Mouse (Mus musculus) CH12.LX (cell line): ENCODE data around the gene Isca1. TPM values are rescaled to one million over a fixed set of nuclear protein-coding genes. Genes with fewer than 3 reads are reported as not detected.
A peak's percentile ranks its signal among the peaks of the same experiment; 100 is the strongest.

Experiments used
- DNase-seq: peaks from one replicate; pipeline ENCODE4 v3.0.0-alpha.2; 2013; ENCODE audit errors: extremely low read depth
- H3K27ac ChIP-seq: 2 replicates; pipeline ENCODE4 v1.5.1; 2012; ENCODE audit warnings: low read depth, mild to moderate bottlenecking, control low read depth, moderate library complexity; ENCODE audit not compliant: insufficient read depth
- H3K27me3 ChIP-seq: replicated peaks from 2 replicates; pipeline ENCODE3; 2012; ENCODE audit warnings: inconsistent platforms
- H3K36me3 ChIP-seq, 2 experiments: replicated peaks in 1 of 2; 2 replicates each; pipeline versions ENCODE3 to v1.6.1; 2012; ENCODE audit warnings: inconsistent platforms in 1 of 2, low read length in 1 of 2, mild to moderate bottlenecking in 1 of 2, mixed read lengths in 1 of 2, moderate library complexity in 1 of 2; ENCODE audit not compliant: control insufficient read depth in 1 of 2, insufficient read depth in 1 of 2
- H3K4me1 ChIP-seq, 2 experiments: 2 replicates each; pipeline ENCODE4 v1.6.1; 2012; ENCODE audit warnings: inconsistent platforms in 1 of 2, moderate library complexity in 1 of 2; ENCODE audit not compliant: insufficient read depth in 2 of 2, control insufficient read depth in 1 of 2
- H3K4me2 ChIP-seq: 2 replicates; pipeline ENCODE4 v1.6.1; 2012; ENCODE audit warnings: low read depth, mild to moderate bottlenecking, control low read depth; ENCODE audit not compliant: poor library complexity, insufficient read depth, severe bottlenecking
- H3K4me3 ChIP-seq, 3 experiments: fragments of 150-350 bp in 1 of 3; sonication (generic) in 1 of 3; replicated peaks in 1 of 3; 2 replicates each; pipeline versions ENCODE3 to v1.5.1; 2011 to 2012; ENCODE audit warnings: low read depth in 2 of 3, low read length in 2 of 3, mild to moderate bottlenecking in 2 of 3, moderate library complexity in 2 of 3, control low read depth in 1 of 3, improper control_type of control experiment in 1 of 3, inconsistent platforms in 1 of 3, mixed read lengths in 1 of 3; ENCODE audit not compliant: poor library complexity in 1 of 3
- H3K79me2 ChIP-seq: replicated peaks from 2 replicates; pipeline ENCODE4 v1.6.1; 2012; ENCODE audit warnings: mild to moderate bottlenecking, moderate library complexity; ENCODE audit not compliant: control insufficient read depth, poor library complexity, insufficient read depth, severe bottlenecking; ENCODE audit errors: extremely low read depth
- H3K9ac ChIP-seq: 2 replicates; pipeline ENCODE4 v1.6.1; 2012; ENCODE audit warnings: low read depth, mild to moderate bottlenecking, control low read depth, moderate library complexity; ENCODE audit not compliant: insufficient read depth
- H3K9me3 ChIP-seq: replicated peaks from 2 replicates; pipeline ENCODE3; 2012; ENCODE audit warnings: low read length, inconsistent platforms, mixed read lengths
- CHD1 ChIP-seq: IDR thresholded peaks from 2 replicates; pipeline ENCODE4 v1.6.1; 2012; ENCODE audit warnings: low read depth, low read length, improper control_type of control experiment, inconsistent platforms
- CHD2 ChIP-seq: IDR thresholded peaks from 2 replicates; pipeline ENCODE4 v1.6.1; 2011; ENCODE audit warnings: low read length, improper control_type of control experiment
- HCFC1 ChIP-seq: IDR thresholded peaks from 2 replicates; pipeline ENCODE4 v1.6.1; 2012; ENCODE audit warnings: low read depth, mild to moderate bottlenecking, inconsistent platforms, low read length, improper control_type of control experiment
- IRF4 ChIP-seq: IDR thresholded peaks from 2 replicates; pipeline ENCODE4 v1.6.1; 2014; ENCODE audit warnings: low read depth, mild to moderate bottlenecking, inconsistent platforms, low read length, improper control_type of control experiment
- MAZ ChIP-seq: IDR thresholded peaks from 2 replicates; pipeline ENCODE4 v1.6.1; 2012; ENCODE audit warnings: low read depth, mild to moderate bottlenecking, inconsistent platforms, low read length, improper control_type of control experiment, moderate library complexity
- MEF2A ChIP-seq: IDR thresholded peaks from 2 replicates; pipeline ENCODE4 v1.6.1; 2014; ENCODE audit warnings: low read depth, mild to moderate bottlenecking, inconsistent platforms, low read length, improper control_type of control experiment, borderline replicate concordance
- POLR2A ChIP-seq: IDR thresholded peaks from 2 replicates; pipeline ENCODE4 v1.6.1; 2011; ENCODE audit warnings: low read depth, mild to moderate bottlenecking, improper control_type of control experiment, low read length
- POLR2AphosphoS2 ChIP-seq: IDR thresholded peaks from 2 replicates; pipeline ENCODE4 v1.6.1; 2011; ENCODE audit warnings: low read depth, low read length, improper control_type of control experiment
- RAD21 ChIP-seq: IDR thresholded peaks from 2 replicates; pipeline ENCODE4 v1.6.1; 2011; ENCODE audit warnings: low read depth, mild to moderate bottlenecking, low read length, improper control_type of control experiment, moderate library complexity
- RCOR1 ChIP-seq: conservative IDR thresholded peaks from 2 replicates; pipeline ENCODE4 v1.6.1; 2012; ENCODE audit warnings: low read depth, mild to moderate bottlenecking, inconsistent platforms, low read length, improper control_type of control experiment
- SIN3A ChIP-seq: IDR thresholded peaks from 2 replicates; pipeline ENCODE4 v1.6.1; 2012; ENCODE audit warnings: low read length, improper control_type of control experiment, inconsistent platforms
- USF1 ChIP-seq: IDR thresholded peaks from 2 replicates; pipeline ENCODE4 v1.6.1; 2014; ENCODE audit warnings: low read depth, mild to moderate bottlenecking, inconsistent platforms, low read length, improper control_type of control experiment
- ZC3H11A ChIP-seq: IDR thresholded peaks from 2 replicates; pipeline ENCODE4 v1.6.1; 2012; ENCODE audit warnings: low read depth, mild to moderate bottlenecking, inconsistent platforms, low read length, improper control_type of control experiment
- ZNF384 ChIP-seq: IDR thresholded peaks from 2 replicates; pipeline ENCODE4 v1.6.1; 2012; ENCODE audit warnings: low read depth, low read length, improper control_type of control experiment, inconsistent platforms
- dilution Hi-C: fragments of 300-500 bp; cut with MboI; formaldehyde crosslinking; loops from 2 replicates; pipeline ENCODE4 v1.14.3; 2020; ENCODE audit warnings: low sequenced_read_pairs; ENCODE audit not compliant: extremely low pct_unique_long_range_greater_than_20kb, extremely low pct_ligation_motif_present
- in situ Hi-C: fragments of 300-500 bp; cut with MboI; formaldehyde crosslinking; loops from 3 replicates; pipeline ENCODE4 v1.14.3; 2019; ENCODE audit warnings: low sequenced_read_pairs, low pct_ligation_motif_present, low pct_unique_long_range_greater_than_20kb, mixed read lengths
- polyA plus RNA-seq: library from polyadenylated mRNA; unstranded; fragments of >175 nt; gene quantifications from 2 replicates; pipeline ENCODE4 v1.2.1, GENCODE M21; 2012; ENCODE audit warnings: low read depth; ENCODE audit not compliant: insufficient read length
- total RNA-seq, 2 experiments: library from RNA; depleted of rRNA; stranded (reverse); fragments of 300-350 nt in 1 of 2; fragments of >200 nt in 1 of 2; gene quantifications; 2 replicates each; pipeline ENCODE4 v1.2.3; 2012 to 2014

Isca1 gene
- total and polyA plus RNA-seq, 3 experiments = 15.8 to 41.0 (median 18.4) TPM

GRCm38 (mm10) chr13:59798306-59798705 lies 28.7 kb upstream of the Isca1 start:
- Histone ChIP-seq H3K27ac (0 out of 2 replicates have a peak overlapping the region, but pooled peaks have one; percentile 16), H3K9ac (no peak overlapping the region), H3K27me3 (no peaks in the 10 kb centered on the region), H3K4me3 (no peak overlapping the region)
- TF ChIP-seq CHD1 (no peak), IRF4 (0 out of 2 replicates have a peak, but pooled peaks have one; percentile 17)
- TF ChIP-seq, all 38 proteins: peak for 1
- Histone ChIP-seq H3K9me3 (no peaks in the 10 kb centered on the region), H3K4me2 (no peak overlapping the region), H3K36me3 (peaks cover 81 to 94% of the 10 kb centered on the region in 2 experiments), H3K79me2 (no peaks in the 10 kb centered on the region), H3K4me1 (peaks cover 11 to 44% of the 10 kb centered on the region in 2 experiments)
- dilution Hi-C loops (no loop called here), in situ Hi-C loops (no loop called here)
- DNase-seq = peak; percentile 30

GRCm38 (mm10) chr13:59796466-59796848 lies 26.8 kb upstream of the Isca1 start:
- H3K27me3 ChIP-seq = no peaks in the 10 kb centered on the region
- H3K79me2 ChIP-seq = no peaks in the 10 kb centered on the region
- H3K4me3 ChIP-seq = no peak overlapping the region
- H3K4me1 ChIP-seq = peaks cover 8 to 33% of the 10 kb centered on the region in 2 experiments
- TF ChIP-seq POLR2AphosphoS2 (no peak), MEF2A (no peak), USF1 (no peak), RAD21 (no peak), IRF4 (no peak), HCFC1 (no peak), ZNF384 (no peak), CHD2 (no peak), POLR2A (no peak), RCOR1 (no peak), SIN3A (no peak), ZC3H11A (no peak), CHD1 (no peak), MAZ (no peak)
- DNase-seq = no peak
- dilution Hi-C loops (no loop called here), in situ Hi-C loops (no loop called here)
- H3K9me3 ChIP-seq = no peaks in the 10 kb centered on the region
- no peak overlapping the region for H3K9ac ChIP-seq
- H3K4me2 ChIP-seq = no peak overlapping the region
- peaks cover 76 to 95% of the 10 kb centered on the region in 2 experiments for H3K36me3 ChIP-seq
- H3K27ac ChIP-seq = no peak overlapping the region
